Mouse (Mus musculus): ENCODE measurements around the gene Fam196b.

Gene Fam196b

DNA sequence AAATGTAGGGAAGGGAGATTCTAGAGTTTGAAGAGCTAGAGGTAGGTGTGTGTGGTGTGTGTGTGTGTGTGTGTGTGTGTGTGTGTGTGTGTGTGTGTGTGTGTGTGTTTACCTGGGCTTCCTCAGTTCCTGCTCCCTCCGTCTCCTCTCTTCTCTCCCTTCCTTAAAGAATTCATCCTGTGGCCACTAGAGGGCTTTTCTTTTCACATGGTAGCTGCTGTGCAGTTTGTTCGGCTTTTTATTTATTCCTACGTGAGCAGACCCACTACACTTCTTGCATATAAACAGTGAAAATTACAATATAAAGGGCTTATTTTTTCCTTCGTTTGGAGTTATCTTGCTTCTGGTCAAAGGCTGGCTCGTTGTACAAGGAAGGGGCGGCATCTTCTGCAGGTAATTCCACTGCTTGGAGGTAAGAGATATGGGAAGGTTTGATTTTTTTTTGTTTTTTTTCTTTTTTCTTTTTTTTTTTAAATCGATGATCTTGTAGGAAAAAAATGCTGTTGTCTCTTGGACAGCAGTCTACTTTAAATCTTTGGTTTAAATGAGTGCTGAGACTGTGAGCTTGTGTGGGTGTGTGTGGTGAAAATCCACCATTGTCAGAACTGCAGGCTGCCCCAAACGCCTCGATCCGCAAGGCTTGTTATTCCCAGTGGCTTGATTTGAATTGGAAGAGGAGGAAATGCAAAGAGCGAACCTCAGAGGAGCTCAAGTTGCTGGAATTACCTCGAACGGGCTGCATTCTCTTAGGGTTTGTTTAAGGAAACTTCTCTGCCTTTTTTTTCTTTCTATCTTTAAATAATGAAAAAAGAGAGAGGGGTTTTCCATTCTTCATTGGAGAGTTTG lies at the start of gene Fam196b:
TSS of gene Fam196b (plus strand) at position 289 of the 846 bp plus-strand sequence.
- peak in 1 of 2 experiments; percentile 27 for DNase-seq (ENCODE audit: low spot score in 2 of 2)

- DNase-seq (ENCODE audit: low spot score in 2 of 2): no peak
These were observed 42.6 kb upstream of the Fam196b start for GRCm38 (mm10) chr11:34272016-34272415.

DNA sequence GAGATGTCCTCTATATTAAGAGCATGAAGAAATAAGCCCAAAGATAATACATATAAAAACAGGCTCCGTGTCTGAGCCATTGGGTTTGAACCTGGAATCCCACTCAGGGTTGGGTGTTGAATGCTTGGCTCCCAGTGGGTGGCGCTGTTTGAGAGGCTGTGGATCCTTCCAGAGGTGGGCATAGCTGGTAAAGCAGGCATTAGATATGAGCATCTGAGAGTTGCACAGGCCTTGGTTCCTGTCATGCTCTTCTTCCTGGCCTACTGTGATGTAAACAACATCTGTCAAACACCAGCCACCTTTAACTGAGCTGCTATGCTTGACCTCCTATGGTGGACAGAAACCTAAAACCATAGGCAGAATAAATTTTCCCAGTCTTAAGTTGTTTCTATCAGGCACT lies 38.7 kb upstream of the Fam196b start:
- peak in 1 of 2 experiments; percentile 15 for DNase-seq (ENCODE audit: low spot score in 2 of 2)

- no peak for DNase-seq (ENCODE audit: low spot score in 2 of 2)
These were observed 38.1 kb upstream of the Fam196b start for GRCm38 (mm10) chr11:34276363-34277046.

GRCm38 (mm10) chr11:34277047-34277445 lies 37.6 kb upstream of the Fam196b start:
- no peak for DNase-seq (ENCODE audit: low spot score in 2 of 2)

GRCm38 (mm10) chr11:34284124-34284808 lies 30.4 kb upstream of the Fam196b start:
- no peak for DNase-seq (ENCODE audit: low spot score in 2 of 2)

DNA sequence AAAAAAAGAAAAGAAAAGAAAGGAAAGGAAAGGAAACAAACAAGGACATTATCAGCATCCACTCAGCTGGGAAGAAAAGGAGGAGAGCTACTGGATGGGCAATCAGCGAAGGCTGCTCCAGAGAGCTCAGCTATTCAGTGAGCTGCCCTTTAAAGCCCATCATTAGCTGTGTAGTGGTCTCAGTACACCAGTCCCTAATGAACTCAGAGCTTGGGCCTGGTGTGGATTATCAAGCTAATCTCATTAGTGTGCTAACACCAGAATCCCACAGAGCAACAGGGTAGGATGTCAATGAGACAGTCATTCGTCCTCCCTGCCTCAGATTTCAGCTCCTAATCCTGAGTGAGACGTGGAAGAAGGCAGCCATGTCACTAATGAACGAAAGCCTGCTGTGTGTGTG lies 24.4 kb upstream of the Fam196b start:
- DNase-seq (ENCODE audit: low spot score in 2 of 2): no peak

GRCm38 (mm10) chr11:34290708-34291107 lies 23.9 kb upstream of the Fam196b start:
- DNase-seq (ENCODE audit: low spot score in 2 of 2): no peak

DNA sequence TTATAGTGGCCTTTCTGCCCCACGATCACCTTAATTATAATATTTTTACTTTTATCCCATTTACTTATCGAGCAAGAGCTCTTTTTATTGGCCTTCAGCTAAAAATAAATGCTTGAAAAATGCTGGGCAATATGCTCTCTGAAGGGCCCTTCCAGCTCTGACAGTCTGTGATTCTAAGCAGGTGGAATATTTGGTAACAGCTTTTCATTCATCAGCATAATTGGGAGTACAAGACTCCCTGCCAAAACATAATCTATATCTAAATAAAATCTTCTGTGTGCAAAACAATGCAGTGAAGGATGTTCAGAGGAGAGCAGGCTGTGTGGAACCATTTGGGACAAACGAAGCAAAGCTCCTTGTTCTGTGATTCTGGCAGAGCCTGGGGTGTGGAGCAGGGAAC lies 23.3 kb upstream of the Fam196b start:
- no peak for DNase-seq (ENCODE audit: low spot score in 2 of 2)

DNA sequence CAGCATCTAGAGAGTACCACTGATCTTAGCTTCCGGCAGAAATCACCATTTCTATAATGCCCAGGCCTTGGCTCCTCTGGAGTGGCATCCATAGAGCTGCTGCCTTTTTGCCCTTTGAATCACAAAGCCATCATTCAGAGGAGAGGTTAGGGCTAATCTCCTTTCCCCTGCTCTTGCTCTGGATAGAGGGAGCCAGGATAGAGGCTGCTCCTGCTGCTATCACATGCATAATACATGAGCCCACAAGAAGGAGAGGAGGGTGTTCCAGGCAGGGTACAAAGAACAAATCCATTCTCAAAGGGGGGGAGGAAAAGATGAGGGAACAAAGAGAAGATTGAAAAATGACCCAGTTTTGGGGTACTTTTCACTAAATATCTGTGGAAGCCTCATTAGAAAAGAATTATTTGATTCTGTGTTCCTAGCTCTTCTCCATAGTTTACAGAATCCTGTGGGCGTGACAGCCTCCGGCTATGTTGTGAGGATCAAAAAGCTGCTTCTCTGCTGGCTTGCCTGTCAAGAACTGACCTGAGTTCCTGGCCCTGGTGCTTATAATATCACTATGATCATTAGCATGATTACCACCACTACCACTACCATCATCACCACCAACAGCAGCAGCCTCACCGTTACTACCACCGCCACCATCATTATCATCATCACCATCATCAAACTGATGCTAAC lies 16.8 kb upstream of the Fam196b start:
- DNase-seq (ENCODE audit: low spot score in 2 of 2): no peak

DNA sequence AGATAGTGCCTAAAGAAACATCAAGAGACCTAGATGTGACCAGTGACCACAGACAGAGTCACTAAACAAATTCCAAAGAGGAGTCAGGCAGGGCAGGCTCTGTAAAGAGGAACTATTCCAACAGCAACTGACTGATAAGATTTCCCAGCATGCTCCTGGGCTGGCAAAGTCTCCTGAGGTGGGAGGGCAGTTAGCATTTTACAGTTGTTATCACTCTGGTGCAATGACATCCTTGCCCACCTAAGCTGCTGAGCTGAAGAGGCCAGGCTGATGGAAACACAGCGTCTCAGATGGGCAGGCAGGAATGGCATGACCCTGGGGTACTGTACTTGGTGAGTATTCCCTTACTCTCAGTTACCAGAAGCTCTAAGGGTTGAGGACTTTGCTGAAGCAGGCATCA lies 15.1 kb upstream of the Fam196b start:
- no peak for DNase-seq (ENCODE audit: low spot score in 2 of 2)

- DNase-seq (ENCODE audit: low spot score in 2 of 2): no peak
These were observed 14.6 kb upstream of the Fam196b start for GRCm38 (mm10) chr11:34300064-34300463.

GRCm38 (mm10) chr11:34306231-34306630 lies 8.4 kb upstream of the Fam196b start:
- no peak for DNase-seq (ENCODE audit: low spot score in 2 of 2)

DNA sequence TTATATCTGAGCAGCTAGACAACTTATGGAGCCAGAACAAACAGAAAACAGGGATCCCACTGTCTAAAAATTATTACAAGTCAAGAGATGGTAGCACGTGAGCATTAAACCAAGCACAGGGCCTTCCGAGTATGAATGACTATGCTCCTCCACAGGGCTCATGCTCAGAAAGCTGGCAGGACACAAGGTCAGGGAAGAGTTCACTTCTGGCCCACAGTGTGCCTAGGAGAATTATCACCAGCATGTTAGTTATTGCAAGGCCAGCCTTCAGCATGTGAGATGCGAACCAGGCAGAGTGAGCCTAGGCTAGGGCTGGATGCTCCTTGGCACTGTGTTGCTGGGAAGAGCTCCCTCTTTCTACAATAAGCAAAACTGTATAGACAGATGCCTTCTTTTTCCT lies 5.9 kb upstream of the Fam196b start:
- DNase-seq (ENCODE audit: low spot score in 2 of 2): no peak

GRCm38 (mm10) chr11:34309360-34309759 lies 5.3 kb upstream of the Fam196b start:
- no peak for DNase-seq (ENCODE audit: low spot score in 2 of 2)

- no peak for DNase-seq (ENCODE audit: low spot score in 2 of 2)
These were observed 2.9 kb upstream of the Fam196b start for GRCm38 (mm10) chr11:34311717-34312116.

DNA sequence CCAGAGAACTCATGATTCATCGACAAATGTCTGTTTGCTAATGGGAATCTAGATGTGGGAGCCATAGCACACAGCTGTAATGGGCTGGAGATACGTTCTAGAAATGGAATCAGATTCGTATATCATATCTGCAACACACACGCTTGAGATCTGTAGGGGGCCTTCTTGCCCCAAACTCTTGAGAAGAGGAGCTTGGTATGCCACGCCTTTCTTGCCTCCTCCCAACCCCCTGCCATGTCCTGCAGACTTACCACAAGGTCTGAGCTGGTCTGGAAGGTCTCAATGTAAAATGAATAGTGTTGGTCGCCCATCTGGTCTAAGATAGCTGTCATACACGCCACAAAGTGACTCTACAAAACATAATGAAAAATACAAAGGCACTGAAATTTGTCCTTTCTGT lies 2.4 kb upstream of the Fam196b start:
- no peak for DNase-seq (ENCODE audit: low spot score in 2 of 2)

- no peak for DNase-seq (ENCODE audit: low spot score in 2 of 2)
These were observed 761 bp downstream of the Fam196b start for GRCm38 (mm10) chr11:34315383-34315782.

DNA sequence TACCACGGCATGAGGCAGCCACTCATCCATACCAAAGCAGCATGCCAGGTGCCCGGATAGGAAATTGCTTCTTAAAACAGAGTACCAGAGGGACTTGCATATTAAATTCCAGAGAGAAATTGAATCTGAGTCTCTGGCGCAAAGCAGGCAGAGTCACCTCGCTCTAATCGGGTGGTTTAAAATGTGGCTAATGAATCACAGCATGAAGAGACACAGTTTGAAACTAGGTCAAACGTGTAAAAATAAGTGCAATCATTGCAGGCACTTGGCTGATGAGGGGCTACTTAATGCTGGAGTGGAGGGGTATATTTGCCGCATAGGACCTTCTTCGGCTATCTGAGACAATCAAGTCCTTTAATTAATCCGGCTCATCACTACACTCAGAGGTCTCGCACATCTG lies 1.6 kb downstream of the Fam196b start:
- DNase-seq (ENCODE audit: low spot score in 2 of 2): no peak

DNA sequence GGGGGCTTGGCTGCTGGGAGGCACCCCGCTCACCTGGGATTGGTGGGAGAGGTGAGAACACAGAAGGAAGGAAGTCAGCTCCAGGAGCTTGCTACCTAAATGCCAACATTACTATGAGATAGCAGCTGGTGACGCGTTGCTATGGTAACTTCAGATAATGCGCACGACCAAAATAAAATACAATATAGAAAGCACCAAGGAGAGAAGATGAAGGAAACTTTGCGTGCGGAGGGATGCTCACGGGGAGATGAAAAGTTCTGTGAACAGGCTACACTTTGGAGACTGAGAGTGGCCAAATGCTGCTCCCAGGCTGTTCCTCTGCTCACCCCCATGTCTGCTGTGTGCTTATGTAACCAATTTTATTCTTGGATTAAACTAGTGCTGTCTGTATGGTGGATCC lies 2.4 kb downstream of the Fam196b start:
- no peak for DNase-seq (ENCODE audit: low spot score in 2 of 2)

- no peak for DNase-seq (ENCODE audit: low spot score in 2 of 2)
These were observed 4.7 kb downstream of the Fam196b start for GRCm38 (mm10) chr11:34319282-34319681.

- DNase-seq (ENCODE audit: low spot score in 2 of 2): no peak
These were observed 9.0 kb downstream of the Fam196b start for GRCm38 (mm10) chr11:34323664-34324063.

Measured in thymus, postnatal 10 days (tissue).